Mouse (Mus musculus) heart, adult 2 months (tissue): ENCODE data around the gene Fbxo39. TPM values are rescaled to one million over a fixed set of nuclear protein-coding genes. Genes with fewer than 3 reads are reported as not detected.

Experiments used
- DNase-seq, 2 experiments: peaks; one replicate each; pipeline ENCODE4 v3.0.0; 2021
- H3K27ac ChIP-seq: fragments of 200-600 bp; 2 replicates; pipeline ENCODE4 v1.8.1; 2022
- H3K27me3 ChIP-seq: fragments of 200-500 bp; 2 replicates; pipeline ENCODE4 v1.6.1; 2012; ENCODE audit warnings: mild to moderate bottlenecking, low read length, inconsistent platforms, mixed read lengths; ENCODE audit not compliant: control insufficient read depth, insufficient read depth
- H3K36me3 ChIP-seq: fragments of 200-500 bp; 2 replicates; pipeline ENCODE4 v1.6.1; 2012; ENCODE audit warnings: low read length, inconsistent platforms; ENCODE audit not compliant: control insufficient read depth, insufficient read depth
- H3K4me1 ChIP-seq: fragments of 200-500 bp; 2 replicates; pipeline ENCODE4 v1.6.1; 2011; ENCODE audit warnings: low read length; ENCODE audit not compliant: control insufficient read depth, insufficient read depth
- H3K4me3 ChIP-seq: fragments of 200-600 bp; 2 replicates; pipeline ENCODE4 v1.8.1; 2022
- H3K79me2 ChIP-seq: fragments of 200-500 bp; replicated peaks from 2 replicates; pipeline ENCODE4 v1.6.1; 2012; ENCODE audit warnings: mild to moderate bottlenecking, inconsistent platforms, low read length, moderate library complexity, mixed read lengths; ENCODE audit not compliant: control insufficient read depth, insufficient read depth
- H3K9ac ChIP-seq: fragments of 200-500 bp; 2 replicates; pipeline ENCODE4 v1.6.1; 2012; ENCODE audit warnings: low read depth, mild to moderate bottlenecking, control low read depth, inconsistent platforms, low read length, mixed read lengths
- CTCF ChIP-seq: fragments of 200-600 bp; IDR thresholded peaks from 2 replicates; pipeline ENCODE4 v1.8.1; 2022; ENCODE audit warnings: antibody characterized with exemption, mild to moderate bottlenecking, moderate library complexity
- EP300 ChIP-seq: fragments of 200-500 bp; IDR thresholded peaks from 2 replicates; pipeline ENCODE4 v1.6.1; 2011; ENCODE audit warnings: low read depth, low read length, control low read depth; ENCODE audit not compliant: insufficient read depth
- POLR2A ChIP-seq: fragments of 200-500 bp; IDR thresholded peaks from 2 replicates; pipeline ENCODE4 v1.6.1; 2011; ENCODE audit warnings: mild to moderate bottlenecking, low read depth, low read length, control low read depth; ENCODE audit not compliant: insufficient read depth
- WGBS: fragments of 180-500 bp; shearing (Covaris S2); methylation state at CpG from one replicate; pipeline ENCODE4 v1.1.7; 2018; 5-methylcytosine and 5-hydroxymethylcytosine counted together
- intact Hi-C: fragments of 180-260 bp; cut with DNase I; formaldehyde crosslinking; loops from one replicate; pipeline ENCODE4 v1.15.1; 2025
- polyA plus RNA-seq: library from polyadenylated mRNA; depleted of rRNA; stranded (reverse); fragments of >200 nt; gene quantifications from 2 replicates; pipeline ENCODE4 v1.2.3, GENCODE M21; 2012
- total RNA-seq, 2 experiments: library from RNA; stranded (reverse); gene quantifications; 2 replicates each; pipeline ENCODE4 v1.2.3; 2021

Fbxo39 gene
- total and polyA plus RNA-seq, 3 experiments = 0.23 TPM; not detected in 2

- Histone ChIP-seq H3K27ac (no peak overlapping the region), H3K79me2 (no peaks in the 10 kb centered on the region), H3K4me3 (no peak overlapping the region), H3K27me3 (no peaks in the 10 kb centered on the region), H3K4me1 (no peaks in the 10 kb centered on the region), H3K36me3 (no peaks in the 10 kb centered on the region), H3K9ac (no peak overlapping the region)
- TF ChIP-seq POLR2A (no peak), EP300 (0 out of 2 replicates have a peak, but pooled peaks have one; percentile 26), CTCF (peak; percentile 72)
- no peak for DNase-seq
- 57% methylated on average over 3 of the region's 3 CpGs for WGBS
- intact Hi-C loops = loop anchor here (2.0 kb wide), 1 partner anchor 100 kb away; no protein-coding TSS in a partner anchor
Observed at GRCm38 (mm10) chr11:72324431-72324830, 10.2 kb downstream of the Fbxo39 start.

GRCm38 (mm10) chr11:72325701-72326100 lies 11.5 kb downstream of the Fbxo39 start:
- intact Hi-C loops = loop anchor here (2.0 kb wide), 1 partner anchor 101 kb away; no protein-coding TSS in a partner anchor
- WGBS = 75% methylated on average over 4 of the region's 4 CpGs
- H3K79me2 ChIP-seq = no peaks in the 10 kb centered on the region

GRCm38 (mm10) chr11:72332951-72333667 lies 18.9 kb downstream of the Fbxo39 start:
- Histone ChIP-seq H3K4me3 (no peak overlapping the region), H3K9ac (no peak overlapping the region), H3K4me1 (no peaks in the 10 kb centered on the region), H3K27me3 (no peaks in the 10 kb centered on the region), H3K79me2 (no peaks in the 10 kb centered on the region), H3K36me3 (no peaks in the 10 kb centered on the region), H3K27ac (no peak overlapping the region)
- DNase-seq = no peak
- no peak for TF ChIP-seq EP300
- TF ChIP-seq CTCF = no peak
- TF ChIP-seq POLR2A = no peak
- intact Hi-C loops = no loop called here
- WGBS = 79% methylated on average over 9 of the region's 9 CpGs

More at GRCm38 (mm10) chr11:72325701-72326100, 11.5 kb downstream of the Fbxo39 start:
- TF ChIP-seq POLR2A (no peak), EP300 (no peak)
- H3K9ac ChIP-seq = no peak overlapping the region
- no peaks in the 10 kb centered on the region for H3K27me3 ChIP-seq
- no peak for DNase-seq
- H3K4me3 ChIP-seq = no peak overlapping the region
- H3K4me1 ChIP-seq = no peaks in the 10 kb centered on the region
- no peak overlapping the region for H3K27ac ChIP-seq
- H3K36me3 ChIP-seq = no peaks in the 10 kb centered on the region

GRCm38 (mm10) chr11:72334653-72335052 lies 20.4 kb downstream of the Fbxo39 start:
- H3K79me2 ChIP-seq = no peaks in the 10 kb centered on the region
- intact Hi-C loops = no loop called here
- H3K27ac ChIP-seq = no peak overlapping the region
- no peaks in the 10 kb centered on the region for H3K27me3 ChIP-seq
- no peak overlapping the region for H3K4me3 ChIP-seq
- H3K9ac ChIP-seq = no peak overlapping the region
- DNase-seq = no peak
- TF ChIP-seq EP300 (no peak), POLR2A (no peak), CTCF (no peak)
- no peaks in the 10 kb centered on the region for H3K36me3 ChIP-seq
- no peaks in the 10 kb centered on the region for H3K4me1 ChIP-seq
- 76% methylated on average over 4 of the region's 4 CpGs for WGBS

GRCm38 (mm10) chr11:72336726-72337125 lies 22.5 kb downstream of the Fbxo39 start:
- Histone ChIP-seq H3K79me2 (no peaks in the 10 kb centered on the region), H3K36me3 (no peaks in the 10 kb centered on the region), H3K4me3 (no peak overlapping the region), H3K27me3 (no peaks in the 10 kb centered on the region), H3K9ac (no peak overlapping the region), H3K4me1 (no peaks in the 10 kb centered on the region), H3K27ac (no peak overlapping the region)
- 44% methylated on average over 8 of the region's 8 CpGs for WGBS
- DNase-seq = no peak
- no peak for TF ChIP-seq CTCF
- intact Hi-C loops = no loop called here

GRCm38 (mm10) chr11:72338437-72338871 lies 24.2 kb downstream of the Fbxo39 start:
- Histone ChIP-seq H3K9ac (no peak overlapping the region), H3K79me2 (no peaks in the 10 kb centered on the region), H3K27ac (no peak overlapping the region), H3K4me3 (no peak overlapping the region), H3K4me1 (peaks cover 1% of the 10 kb centered on the region; the same call in 1 of the 2 replicates), H3K27me3 (no peaks in the 10 kb centered on the region), H3K36me3 (no peaks in the 10 kb centered on the region)
- intact Hi-C loops = no loop called here
- no peak for DNase-seq
- TF ChIP-seq CTCF (no peak), POLR2A (no peak), EP300 (no peak)
- WGBS = 63% methylated on average over 5 of the region's 5 CpGs
